Mouse (Mus musculus) embryonic facial prominence, embryonic 11.5 days (tissue): ENCODE data around the gene Cln3. TPM values are rescaled to one million over a fixed set of nuclear protein-coding genes. Genes with fewer than 3 reads are reported as not detected.

Source experiments
- ATAC-seq: fragments of 200-750 bp; cut with Nextera tagmentation; replicated peaks from 2 replicates; pipeline ENCODE4 v1.8.0; 2017; ENCODE audit warnings: low read depth; ENCODE audit not compliant: insufficient number of reproducible peaks, low FRiP score, low TSS enrichment
- DNase-seq: peaks from one replicate; pipeline ENCODE4 v3.0.0-alpha.2; 2015; ENCODE audit warnings: low spot score
- H3K27ac ChIP-seq: fragments of 300-500 bp; sonication (generic); replicated peaks from 2 replicates; pipeline ENCODE4 v1.5.1; 2014; ENCODE audit warnings: mild to moderate bottlenecking, low read depth, low read length, control low read depth
- H3K27me3 ChIP-seq: fragments of 300-500 bp; sonication (generic); 2 replicates; pipeline ENCODE4 v1.6.1; 2014; ENCODE audit warnings: mild to moderate bottlenecking, low read length, moderate library complexity, mixed read lengths; ENCODE audit not compliant: control insufficient read depth, insufficient read depth
- H3K36me3 ChIP-seq: fragments of 300-500 bp; sonication (generic); replicated peaks from 2 replicates; pipeline ENCODE4 v1.6.1; 2014; ENCODE audit warnings: low read depth, mild to moderate bottlenecking, low read length, moderate library complexity, mixed read lengths; ENCODE audit not compliant: control insufficient read depth, insufficient read depth
- H3K4me1 ChIP-seq: fragments of 300-500 bp; sonication (generic); 2 replicates; pipeline ENCODE4 v1.6.1; 2014; ENCODE audit warnings: low read length, mixed read lengths; ENCODE audit not compliant: control insufficient read depth, insufficient read depth
- H3K4me2 ChIP-seq: fragments of 300-500 bp; sonication (generic); 2 replicates; pipeline ENCODE4 v1.6.1; 2014; ENCODE audit warnings: low read depth, mild to moderate bottlenecking, control low read depth, low read length, moderate library complexity
- H3K4me3 ChIP-seq: fragments of 300-500 bp; sonication (generic); 2 replicates; pipeline ENCODE4 v1.5.1; 2014; ENCODE audit warnings: low read depth, low read length, control low read depth
- H3K9ac ChIP-seq: fragments of 300-500 bp; sonication (generic); replicated peaks from 2 replicates; pipeline ENCODE4 v1.6.1; 2014; ENCODE audit warnings: mild to moderate bottlenecking, control low read depth, low read length
- H3K9me3 ChIP-seq: fragments of 300-500 bp; sonication (generic); replicated peaks from 2 replicates; pipeline ENCODE4 v1.6.1; 2016; ENCODE audit warnings: mild to moderate bottlenecking, low read length, inconsistent platforms, mixed read lengths; ENCODE audit not compliant: control insufficient read depth
- WGBS: fragments of 180-500 bp; shearing (Covaris S2); extraction: QIAGEN DNeasy Blood & Tissue Kit; methylation state at CpG from one replicate; pipeline ENCODE4 v1.1.7; 2014; 5-methylcytosine and 5-hydroxymethylcytosine counted together
- polyA plus RNA-seq: library from polyadenylated mRNA; unstranded; fragments of >200 nt; fragmentation: Nextera tagmentation; extraction: Ambion mirVana; gene quantifications from 2 replicates; pipeline ENCODE4 v1.2.1, GENCODE M21; 2014

Cln3 gene
- polyA plus RNA-seq, 1 experiment from 2014 or later = 24.4 TPM

GRCm38 (mm10) chr7:126566094-126566765, 19.4 kb downstream of the Cln3 start, which contains the start of gene Eif3c:
Eif3c (minus strand) TSS chr7:126566411.
- ATAC-seq (peak; percentile 95), DNase-seq (peak; percentile 97)
- Histone ChIP-seq H3K27me3 (no peaks in the 10 kb centered on the region), H3K36me3 (no peaks in the 10 kb centered on the region; the same call in 1 of the 2 replicates), H3K27ac (0 out of 2 replicates have a peak within 1 kb of the TSS, but pooled peaks have one; percentile 7), H3K4me1 (no peaks in the 10 kb centered on the region), H3K4me2 (peak within 1 kb of the TSS; percentile 61), H3K9me3 (no peaks in the 10 kb centered on the region), H3K4me3 (peak within 1 kb of the TSS; percentile 77), H3K9ac (peak within 1 kb of the TSS; percentile 73)
- under 1% methylated on average over 46 of the region's 46 CpGs for WGBS

- Histone ChIP-seq H3K9ac (peak overlapping the region; percentile 73), H3K36me3 (no peaks in the 10 kb centered on the region; the same call in 1 of the 2 replicates), H3K27ac (0 out of 2 replicates have a peak overlapping the region, but pooled peaks have one; percentile 7), H3K9me3 (no peaks in the 10 kb centered on the region), H3K4me2 (peak overlapping the region; percentile 61), H3K4me1 (no peaks in the 10 kb centered on the region), H3K27me3 (no peaks in the 10 kb centered on the region), H3K4me3 (peak overlapping the region; percentile 77)
- WGBS = under 1% methylated on average over 28 of the region's 28 CpGs
- ATAC-seq = no peak
- peak; percentile 25 for DNase-seq
Observed at GRCm38 (mm10) chr7:126565693-126566092, 19.9 kb downstream of the Cln3 start.

- WGBS = 90% methylated on average over 5 of the region's 5 CpGs
- Histone ChIP-seq H3K36me3 (peaks cover 34% of the 10 kb centered on the region), H3K9ac (no peak overlapping the region), H3K9me3 (no peaks in the 10 kb centered on the region), H3K4me2 (no peak overlapping the region), H3K4me1 (no peaks in the 10 kb centered on the region), H3K27me3 (no peaks in the 10 kb centered on the region), H3K27ac (no peak overlapping the region), H3K4me3 (no peak overlapping the region)
- no peak for DNase-seq
- ATAC-seq = no peak
Observed at GRCm38 (mm10) chr7:126556635-126557034, 29.0 kb downstream of the Cln3 start.

- Histone ChIP-seq H3K27ac (no peak overlapping the region), H3K4me1 (no peaks in the 10 kb centered on the region), H3K4me2 (no peak overlapping the region), H3K9ac (no peak overlapping the region), H3K4me3 (no peak overlapping the region), H3K27me3 (no peaks in the 10 kb centered on the region), H3K36me3 (peaks cover 32% of the 10 kb centered on the region), H3K9me3 (no peaks in the 10 kb centered on the region)
- 94% methylated on average over 1 of the region's 1 CpGs for WGBS
- no peak for ATAC-seq
- DNase-seq = no peak
Observed at GRCm38 (mm10) chr7:126554796-126555195, 30.8 kb downstream of the Cln3 start.

GRCm38 (mm10) chr7:126545631-126546030, 40.0 kb downstream of the Cln3 start:
- no peak overlapping the region for H3K9ac ChIP-seq
- no peak for DNase-seq
- WGBS = 94% methylated on average over 2 of the region's 2 CpGs

GRCm38 (mm10) chr7:126541661-126542060, 44.0 kb downstream of the Cln3 start:
- Histone ChIP-seq H3K4me1 (no peaks in the 10 kb centered on the region), H3K4me2 (no peak overlapping the region), H3K9me3 (no peaks in the 10 kb centered on the region), H3K9ac (no peak overlapping the region), H3K36me3 (peaks cover 3% of the 10 kb centered on the region; the same call in 1 of the 2 replicates), H3K27ac (no peak overlapping the region), H3K27me3 (peaks cover 4% of the 10 kb centered on the region), H3K4me3 (no peak overlapping the region)
- ATAC-seq = no peak
- WGBS = 65% methylated on average over 1 of the region's 1 CpGs
- DNase-seq = no peak

More at GRCm38 (mm10) chr7:126545631-126546030, 40.0 kb downstream of the Cln3 start:
- H3K27ac ChIP-seq = no peak overlapping the region
- no peaks in the 10 kb centered on the region for H3K9me3 ChIP-seq
- H3K4me1 ChIP-seq = no peaks in the 10 kb centered on the region
- no peaks in the 10 kb centered on the region for H3K27me3 ChIP-seq
- ATAC-seq = no peak
- no peak overlapping the region for H3K4me2 ChIP-seq
- H3K4me3 ChIP-seq = no peak overlapping the region
- peaks cover 5% of the 10 kb centered on the region; the same call in 1 of the 2 replicates for H3K36me3 ChIP-seq

GRCm38 (mm10) chr7:126537820-126538585, 47.6 kb downstream of the Cln3 start:
- Histone ChIP-seq H3K27ac (no peak overlapping the region), H3K4me3 (no peak overlapping the region), H3K36me3 (no peaks in the 10 kb centered on the region), H3K9ac (no peak overlapping the region), H3K27me3 (peaks cover 16% of the 10 kb centered on the region), H3K9me3 (no peaks in the 10 kb centered on the region), H3K4me1 (no peaks in the 10 kb centered on the region; the same call in 1 of the 2 replicates), H3K4me2 (no peak overlapping the region)
- 70% methylated on average over 5 of the region's 5 CpGs for WGBS
- ATAC-seq (no peak), DNase-seq (peak; percentile 63)

GRCm38 (mm10) chr7:126536466-126536865, 49.2 kb downstream of the Cln3 start:
- Histone ChIP-seq H3K36me3 (no peaks in the 10 kb centered on the region), H3K9me3 (no peaks in the 10 kb centered on the region), H3K9ac (no peak overlapping the region; the same call in 1 of the 2 replicates), H3K27ac (no peak overlapping the region), H3K4me1 (no peaks in the 10 kb centered on the region; the same call in 1 of the 2 replicates), H3K27me3 (peaks cover 16% of the 10 kb centered on the region), H3K4me2 (peak overlapping the region; percentile 71; the same call in 1 of the 2 replicates), H3K4me3 (peak overlapping the region; percentile 45)
- WGBS = 61% methylated on average over 9 of the region's 9 CpGs
- DNase-seq (no peak), ATAC-seq (no peak)
